Mouse (Mus musculus) liver, embryonic 14.5 days (tissue): ENCODE data around the gene Fat3.

Experiments
- CTCF ChIP-seq: IDR thresholded peaks from 2 replicates; pipeline ENCODE4 v1.5.1; 2016; ENCODE audit warnings: antibody characterized with exemption, low read depth, control low read depth
- EP300 ChIP-seq: IDR thresholded peaks from 2 replicates; pipeline ENCODE4 v1.6.1; 2016; ENCODE audit warnings: antibody characterized with exemption, low read depth

- TF ChIP-seq CTCF (no peak), EP300 (no peak)
Measured at GRCm38 (mm10) chr9:16036346-16036745, 464.7 kb downstream of the Fat3 start.
